Mouse (Mus musculus) CH12.LX (cell line): Measurements from ENCODE around the gene Rapgef2. TPM values are rescaled to one million over a fixed set of nuclear protein-coding genes. Genes with fewer than 3 reads are reported as not detected.

Experiments
- DNase-seq: peaks from one replicate; pipeline ENCODE4 v3.0.0-alpha.2; 2013; ENCODE audit errors: extremely low read depth
- H3K27ac ChIP-seq: 2 replicates; pipeline ENCODE4 v1.5.1; 2012; ENCODE audit warnings: low read depth, mild to moderate bottlenecking, control low read depth, moderate library complexity; ENCODE audit not compliant: insufficient read depth
- H3K27me3 ChIP-seq: replicated peaks from 2 replicates; pipeline ENCODE3; 2012; ENCODE audit warnings: inconsistent platforms
- H3K36me3 ChIP-seq, 2 experiments: replicated peaks in 1 of 2; 2 replicates each; pipeline versions ENCODE3 to v1.6.1; 2012; ENCODE audit warnings: inconsistent platforms in 1 of 2, low read length in 1 of 2, mild to moderate bottlenecking in 1 of 2, mixed read lengths in 1 of 2, moderate library complexity in 1 of 2; ENCODE audit not compliant: control insufficient read depth in 1 of 2, insufficient read depth in 1 of 2
- H3K4me1 ChIP-seq, 2 experiments: 2 replicates each; pipeline ENCODE4 v1.6.1; 2012; ENCODE audit warnings: inconsistent platforms in 1 of 2, moderate library complexity in 1 of 2; ENCODE audit not compliant: insufficient read depth in 2 of 2, control insufficient read depth in 1 of 2
- H3K4me2 ChIP-seq: 2 replicates; pipeline ENCODE4 v1.6.1; 2012; ENCODE audit warnings: low read depth, mild to moderate bottlenecking, control low read depth; ENCODE audit not compliant: poor library complexity, insufficient read depth, severe bottlenecking
- H3K4me3 ChIP-seq, 3 experiments: fragments of 150-350 bp in 1 of 3; sonication (generic) in 1 of 3; replicated peaks in 1 of 3; 2 replicates each; pipeline versions ENCODE3 to v1.5.1; 2011 to 2012; ENCODE audit warnings: low read depth in 2 of 3, low read length in 2 of 3, mild to moderate bottlenecking in 2 of 3, moderate library complexity in 2 of 3, control low read depth in 1 of 3, improper control_type of control experiment in 1 of 3, inconsistent platforms in 1 of 3, mixed read lengths in 1 of 3; ENCODE audit not compliant: poor library complexity in 1 of 3
- H3K79me2 ChIP-seq: replicated peaks from 2 replicates; pipeline ENCODE4 v1.6.1; 2012; ENCODE audit warnings: mild to moderate bottlenecking, moderate library complexity; ENCODE audit not compliant: control insufficient read depth, poor library complexity, insufficient read depth, severe bottlenecking; ENCODE audit errors: extremely low read depth
- H3K9ac ChIP-seq: 2 replicates; pipeline ENCODE4 v1.6.1; 2012; ENCODE audit warnings: low read depth, mild to moderate bottlenecking, control low read depth, moderate library complexity; ENCODE audit not compliant: insufficient read depth
- H3K9me3 ChIP-seq: replicated peaks from 2 replicates; pipeline ENCODE3; 2012; ENCODE audit warnings: low read length, inconsistent platforms, mixed read lengths
- CHD1 ChIP-seq: IDR thresholded peaks from 2 replicates; pipeline ENCODE4 v1.6.1; 2012; ENCODE audit warnings: low read depth, low read length, improper control_type of control experiment, inconsistent platforms
- E2F4 ChIP-seq: IDR thresholded peaks from 2 replicates; pipeline ENCODE4 v1.6.1; 2011; ENCODE audit warnings: low read depth, low read length, improper control_type of control experiment; ENCODE audit not compliant: insufficient replicate concordance
- ELF1 ChIP-seq: IDR thresholded peaks from 2 replicates; pipeline ENCODE4 v1.6.1; 2014; ENCODE audit warnings: low read depth, mild to moderate bottlenecking, inconsistent platforms, low read length, improper control_type of control experiment
- EP300 ChIP-seq: IDR thresholded peaks from 2 replicates; pipeline ENCODE4 v1.6.1; 2011; ENCODE audit warnings: low read length, improper control_type of control experiment
- GABPA ChIP-seq: IDR thresholded peaks from 2 replicates; pipeline ENCODE4 v1.6.1; 2012; ENCODE audit warnings: low read depth, low read length, improper control_type of control experiment, inconsistent platforms; ENCODE audit not compliant: insufficient replicate concordance
- HCFC1 ChIP-seq: IDR thresholded peaks from 2 replicates; pipeline ENCODE4 v1.6.1; 2012; ENCODE audit warnings: low read depth, mild to moderate bottlenecking, inconsistent platforms, low read length, improper control_type of control experiment
- KAT2A ChIP-seq: IDR thresholded peaks from 2 replicates; pipeline ENCODE4 v1.6.1; 2012; ENCODE audit warnings: low read length, improper control_type of control experiment, inconsistent platforms; ENCODE audit not compliant: insufficient replicate concordance
- MAZ ChIP-seq: IDR thresholded peaks from 2 replicates; pipeline ENCODE4 v1.6.1; 2012; ENCODE audit warnings: low read depth, mild to moderate bottlenecking, inconsistent platforms, low read length, improper control_type of control experiment, moderate library complexity
- MEF2A ChIP-seq: IDR thresholded peaks from 2 replicates; pipeline ENCODE4 v1.6.1; 2014; ENCODE audit warnings: low read depth, mild to moderate bottlenecking, inconsistent platforms, low read length, improper control_type of control experiment, borderline replicate concordance
- NELFE ChIP-seq: IDR thresholded peaks from 2 replicates; pipeline ENCODE4 v1.6.1; 2011; ENCODE audit warnings: low read depth, low read length, improper control_type of control experiment
- NRF1 ChIP-seq: IDR thresholded peaks from 2 replicates; pipeline ENCODE4 v1.6.1; 2014; ENCODE audit warnings: low read depth, mild to moderate bottlenecking, inconsistent platforms, low read length, improper control_type of control experiment, moderate library complexity
- PAX5 ChIP-seq: IDR thresholded peaks from 2 replicates; pipeline ENCODE4 v1.6.1; 2012; ENCODE audit warnings: low read length, inconsistent platforms, mixed read lengths
- RAD21 ChIP-seq: IDR thresholded peaks from 2 replicates; pipeline ENCODE4 v1.6.1; 2011; ENCODE audit warnings: low read depth, mild to moderate bottlenecking, low read length, improper control_type of control experiment, moderate library complexity
- ZC3H11A ChIP-seq: IDR thresholded peaks from 2 replicates; pipeline ENCODE4 v1.6.1; 2012; ENCODE audit warnings: low read depth, mild to moderate bottlenecking, inconsistent platforms, low read length, improper control_type of control experiment
- ZMIZ1 ChIP-seq: IDR thresholded peaks from 2 replicates; pipeline ENCODE4 v1.6.1; 2012; ENCODE audit warnings: low read depth, mild to moderate bottlenecking, inconsistent platforms, low read length, improper control_type of control experiment
- dilution Hi-C: fragments of 300-500 bp; cut with MboI; formaldehyde crosslinking; loops from 2 replicates; pipeline ENCODE4 v1.14.3; 2020; ENCODE audit warnings: low sequenced_read_pairs; ENCODE audit not compliant: extremely low pct_unique_long_range_greater_than_20kb, extremely low pct_ligation_motif_present
- in situ Hi-C: fragments of 300-500 bp; cut with MboI; formaldehyde crosslinking; loops from 3 replicates; pipeline ENCODE4 v1.14.3; 2019; ENCODE audit warnings: low sequenced_read_pairs, low pct_ligation_motif_present, low pct_unique_long_range_greater_than_20kb, mixed read lengths
- polyA plus RNA-seq: library from polyadenylated mRNA; unstranded; fragments of >175 nt; gene quantifications from 2 replicates; pipeline ENCODE4 v1.2.1, GENCODE M21; 2012; ENCODE audit warnings: low read depth; ENCODE audit not compliant: insufficient read length
- total RNA-seq, 2 experiments: library from RNA; depleted of rRNA; stranded (reverse); fragments of 300-350 nt in 1 of 2; fragments of >200 nt in 1 of 2; gene quantifications; 2 replicates each; pipeline ENCODE4 v1.2.3; 2012 to 2014

The Rapgef2 gene
- total and polyA plus RNA-seq, 3 experiments, result 0.72 to 3.1 (median 2.6) TPM

- in situ Hi-C loops (no loop called here), dilution Hi-C loops (no loop called here)
- H3K27me3 ChIP-seq, result no peaks in the 10 kb centered on the region
- peaks cover 0 to 19% of the 10 kb centered on the region in 2 experiments; a peak in 2 of 4 replicates for H3K4me1 ChIP-seq
- H3K9ac ChIP-seq, result no peak overlapping the region
- no peak overlapping the region for H3K4me2 ChIP-seq
- TF ChIP-seq ZMIZ1, result no peak
- TF ChIP-seq GABPA, result no peak
- TF ChIP-seq HCFC1, result no peak
- TF ChIP-seq RAD21, result no peak
- TF ChIP-seq ZC3H11A, result no peak
- no peak for TF ChIP-seq NELFE
- no peak for TF ChIP-seq ELF1
- no peak overlapping the region for H3K4me3 ChIP-seq
- no peak overlapping the region for H3K27ac ChIP-seq
- no peaks in the 10 kb centered on the region for H3K9me3 ChIP-seq
- no peaks in the 10 kb centered on the region for H3K79me2 ChIP-seq
- peaks cover 0 to 3% of the 10 kb centered on the region in 2 experiments for H3K36me3 ChIP-seq
- no peak for DNase-seq
Measured at GRCm38 (mm10) chr3:79248659-79249235, 37.6 kb downstream of the Rapgef2 start.

DNA sequence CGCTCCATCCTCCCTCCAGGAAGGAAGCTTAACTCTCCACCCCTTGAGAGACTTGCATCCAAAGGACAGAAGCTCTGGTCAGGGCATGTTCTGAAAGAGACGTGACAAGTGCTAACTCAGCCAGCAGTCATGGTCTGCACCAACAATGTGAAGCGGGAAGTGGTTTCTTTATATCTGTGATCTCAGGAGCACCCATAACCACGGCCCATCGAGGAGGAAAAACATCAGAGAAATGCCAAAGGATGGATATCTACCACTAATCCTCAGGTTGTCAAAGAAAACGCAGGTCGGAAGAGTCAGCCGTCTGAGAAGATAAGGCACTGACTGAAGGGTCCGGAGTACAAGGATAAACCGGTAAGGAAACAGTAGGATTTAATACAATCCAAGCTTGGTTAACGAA, 38.1 kb downstream of the Rapgef2 start:
- H3K4me1 ChIP-seq, result peaks cover 0 to 15% of the 10 kb centered on the region in 2 experiments; a peak in 2 of 4 replicates
- no peak for DNase-seq
- no peak overlapping the region for H3K4me2 ChIP-seq
- H3K27me3 ChIP-seq, result no peaks in the 10 kb centered on the region
- no peak overlapping the region for H3K4me3 ChIP-seq
- dilution Hi-C loops (no loop called here), in situ Hi-C loops (no loop called here)
- no peaks in the 10 kb centered on the region for H3K9me3 ChIP-seq
- TF ChIP-seq KAT2A (no peak), CHD1 (no peak), MAZ (no peak), MEF2A (no peak), E2F4 (no peak), EP300 (no peak)
- peaks cover 0 to 3% of the 10 kb centered on the region in 2 experiments for H3K36me3 ChIP-seq
- no peaks in the 10 kb centered on the region for H3K79me2 ChIP-seq
- no peak overlapping the region for H3K27ac ChIP-seq
- H3K9ac ChIP-seq, result no peak overlapping the region

DNA sequence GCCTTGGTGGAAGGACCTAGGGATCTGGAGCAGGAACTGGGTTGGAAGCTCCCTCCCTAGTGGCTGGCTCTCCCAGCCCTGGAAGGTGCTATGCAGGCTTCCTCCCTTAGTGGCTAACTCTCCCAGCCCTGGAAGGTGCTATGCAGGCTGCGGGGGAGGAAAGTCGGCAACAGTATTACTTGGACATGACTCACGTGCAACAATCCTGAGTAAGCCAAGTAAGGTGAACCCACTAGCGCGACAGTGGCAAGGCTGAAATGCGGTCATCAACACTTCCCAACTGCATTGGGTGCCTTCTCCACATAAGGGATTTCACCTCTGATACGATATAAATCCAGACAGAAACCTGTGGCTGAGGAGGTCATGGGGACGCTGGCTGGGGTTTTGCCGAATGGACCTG, 42.0 kb downstream of the Rapgef2 start:
- peaks cover 0 to 9% of the 10 kb centered on the region in 2 experiments; a peak in 1 of 4 replicates for H3K4me1 ChIP-seq
- H3K27me3 ChIP-seq, result no peaks in the 10 kb centered on the region
- DNase-seq, result no peak
- no peak overlapping the region for H3K4me3 ChIP-seq
- no peak overlapping the region for H3K4me2 ChIP-seq
- no peak overlapping the region for H3K9ac ChIP-seq
- TF ChIP-seq PAX5 (no peak), ELF1 (no peak), NRF1 (no peak)
- TF ChIP-seq, all 38 proteins: peak for 0
- in situ Hi-C loops (no loop called here), dilution Hi-C loops (no loop called here)
- H3K27ac ChIP-seq, result no peak overlapping the region
- no peaks in the 10 kb centered on the region for H3K79me2 ChIP-seq
- H3K36me3 ChIP-seq, result peaks cover 0 to 3% of the 10 kb centered on the region in 2 experiments
- H3K9me3 ChIP-seq, result no peaks in the 10 kb centered on the region
